Mouse (Mus musculus): ENCODE results near the gene Itsn1. TPM values are rescaled to one million over a fixed set of nuclear protein-coding genes. Genes with fewer than 3 reads are reported as not detected.

Gene Itsn1
- polyA plus RNA-seq, 1 experiment from 2014 or later, result 32.5 TPM

DNA sequence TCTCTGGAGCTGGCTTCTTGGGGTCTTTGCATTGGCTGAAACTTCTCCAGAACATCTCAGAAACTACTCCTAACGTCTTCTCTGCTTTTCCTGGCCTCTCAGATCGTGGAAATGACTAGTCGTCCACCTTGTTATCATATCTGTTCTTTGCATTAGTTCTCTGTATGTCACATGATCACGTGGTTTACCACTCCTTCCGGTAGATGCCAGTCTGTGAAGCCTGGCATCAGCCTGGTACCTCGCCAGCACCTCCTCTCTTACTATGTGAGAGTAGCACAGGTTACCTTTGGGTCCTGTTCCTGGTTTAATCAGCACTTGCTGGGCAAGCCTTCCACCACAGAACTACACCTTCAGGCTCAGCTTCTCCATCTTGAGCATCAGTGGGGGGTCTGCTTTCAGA is 25.9 kb downstream of the Itsn1 start:
- WGBS, result 92% methylated on average over 6 of the region's 6 CpGs
- H3K9ac ChIP-seq (ENCODE audit: low read length), result no peak overlapping the region
- no peaks in the 10 kb centered on the region for H3K4me1 ChIP-seq (ENCODE audit: control insufficient read depth, insufficient read depth, low read length)

GRCm38 (mm10) chr16:91761202-91761601 is 32.1 kb downstream of the Itsn1 start:
- ATAC-seq (ENCODE audit: insufficient number of reproducible peaks, low FRiP score, low TSS enrichment, low read depth) (no peak), DNase-seq (ENCODE audit: low spot score) (no peak)
- 95% methylated on average over 9 of the region's 9 CpGs for WGBS
- H3K9me3 ChIP-seq (ENCODE audit: control insufficient read depth, low read length), result no peaks in the 10 kb centered on the region
- H3K9ac ChIP-seq (ENCODE audit: low read length), result no peak overlapping the region
- no peak overlapping the region for H3K27ac ChIP-seq (replicated peaks; ENCODE audit: low read depth, low read length)
- no peaks in the 10 kb centered on the region for H3K27me3 ChIP-seq (ENCODE audit: control insufficient read depth, insufficient read depth, low read length)
- H3K36me3 ChIP-seq (ENCODE audit: control insufficient read depth, insufficient read depth, low read length), result no peaks in the 10 kb centered on the region
- H3K4me3 ChIP-seq (ENCODE audit: low read depth, low read length), result no peak overlapping the region
- no peaks in the 10 kb centered on the region for H3K4me1 ChIP-seq (ENCODE audit: control insufficient read depth, insufficient read depth, low read length)
- no peak overlapping the region for H3K4me2 ChIP-seq (ENCODE audit: low read depth, severe bottlenecking)

More for the DNA sequence above, 25.9 kb downstream of the Itsn1 start:
- Histone ChIP-seq H3K27me3 (ENCODE audit: control insufficient read depth, insufficient read depth, low read length) (no peaks in the 10 kb centered on the region), H3K36me3 (ENCODE audit: control insufficient read depth, insufficient read depth, low read length) (no peaks in the 10 kb centered on the region), H3K4me2 (ENCODE audit: low read depth, severe bottlenecking) (no peak overlapping the region), H3K4me3 (ENCODE audit: low read depth, low read length) (no peak overlapping the region), H3K27ac (replicated peaks; ENCODE audit: low read depth, low read length) (no peak overlapping the region), H3K9me3 (ENCODE audit: control insufficient read depth, low read length) (no peaks in the 10 kb centered on the region)
- DNase-seq (ENCODE audit: low spot score) (no peak), ATAC-seq (ENCODE audit: insufficient number of reproducible peaks, low FRiP score, low TSS enrichment, low read depth) (no peak)

GRCm38 (mm10) chr16:91761761-91762160 is 32.7 kb downstream of the Itsn1 start:
- DNase-seq (ENCODE audit: low spot score) (no peak), ATAC-seq (ENCODE audit: insufficient number of reproducible peaks, low FRiP score, low TSS enrichment, low read depth) (no peak)
- Histone ChIP-seq H3K9ac (ENCODE audit: low read length) (no peak overlapping the region), H3K4me3 (ENCODE audit: low read depth, low read length) (no peak overlapping the region), H3K4me2 (ENCODE audit: low read depth, severe bottlenecking) (no peak overlapping the region), H3K4me1 (ENCODE audit: control insufficient read depth, insufficient read depth, low read length) (no peaks in the 10 kb centered on the region), H3K27me3 (ENCODE audit: control insufficient read depth, insufficient read depth, low read length) (no peaks in the 10 kb centered on the region), H3K27ac (replicated peaks; ENCODE audit: low read depth, low read length) (no peak overlapping the region), H3K9me3 (ENCODE audit: control insufficient read depth, low read length) (no peaks in the 10 kb centered on the region), H3K36me3 (ENCODE audit: control insufficient read depth, insufficient read depth, low read length) (no peaks in the 10 kb centered on the region)
- 93% methylated on average over 3 of the region's 3 CpGs for WGBS

GRCm38 (mm10) chr16:91762476-91762875 is 33.4 kb downstream of the Itsn1 start:
- H3K36me3 ChIP-seq (ENCODE audit: control insufficient read depth, insufficient read depth, low read length), result no peaks in the 10 kb centered on the region
- no peaks in the 10 kb centered on the region for H3K4me1 ChIP-seq (ENCODE audit: control insufficient read depth, insufficient read depth, low read length)
- WGBS, result 80% methylated on average over 7 of the region's 7 CpGs

GRCm38 (mm10) chr16:91763975-91764374 is 34.9 kb downstream of the Itsn1 start:
- no peaks in the 10 kb centered on the region for H3K36me3 ChIP-seq (ENCODE audit: control insufficient read depth, insufficient read depth, low read length)
- no peak overlapping the region for H3K4me2 ChIP-seq (ENCODE audit: low read depth, severe bottlenecking)
- H3K9me3 ChIP-seq (ENCODE audit: control insufficient read depth, low read length), result no peaks in the 10 kb centered on the region
- WGBS, result 67% methylated on average over 6 of the region's 6 CpGs
- no peak overlapping the region for H3K9ac ChIP-seq (ENCODE audit: low read length)
- no peak overlapping the region for H3K4me3 ChIP-seq (ENCODE audit: low read depth, low read length)
- no peaks in the 10 kb centered on the region for H3K27me3 ChIP-seq (ENCODE audit: control insufficient read depth, insufficient read depth, low read length)
- ATAC-seq (ENCODE audit: insufficient number of reproducible peaks, low FRiP score, low TSS enrichment, low read depth) (no peak), DNase-seq (ENCODE audit: low spot score) (no peak)
- H3K4me1 ChIP-seq (ENCODE audit: control insufficient read depth, insufficient read depth, low read length), result no peaks in the 10 kb centered on the region
- no peak overlapping the region for H3K27ac ChIP-seq (replicated peaks; ENCODE audit: low read depth, low read length)

More at GRCm38 (mm10) chr16:91762476-91762875, 33.4 kb downstream of the Itsn1 start:
- no peak overlapping the region for H3K9ac ChIP-seq (ENCODE audit: low read length)
- no peak overlapping the region for H3K4me3 ChIP-seq (ENCODE audit: low read depth, low read length)
- H3K27me3 ChIP-seq (ENCODE audit: control insufficient read depth, insufficient read depth, low read length), result no peaks in the 10 kb centered on the region
- no peak overlapping the region for H3K4me2 ChIP-seq (ENCODE audit: low read depth, severe bottlenecking)
- no peak overlapping the region for H3K27ac ChIP-seq (replicated peaks; ENCODE audit: low read depth, low read length)
- ATAC-seq (ENCODE audit: insufficient number of reproducible peaks, low FRiP score, low TSS enrichment, low read depth) (no peak), DNase-seq (ENCODE audit: low spot score) (no peak)
- no peaks in the 10 kb centered on the region for H3K9me3 ChIP-seq (ENCODE audit: control insufficient read depth, low read length)

GRCm38 (mm10) chr16:91764414-91764813 is 35.3 kb downstream of the Itsn1 start:
- WGBS, result 86% methylated on average over 6 of the region's 6 CpGs
- Histone ChIP-seq H3K9ac (ENCODE audit: low read length) (no peak overlapping the region), H3K27ac (replicated peaks; ENCODE audit: low read depth, low read length) (no peak overlapping the region), H3K36me3 (ENCODE audit: control insufficient read depth, insufficient read depth, low read length) (no peaks in the 10 kb centered on the region), H3K4me2 (ENCODE audit: low read depth, severe bottlenecking) (no peak overlapping the region), H3K27me3 (ENCODE audit: control insufficient read depth, insufficient read depth, low read length) (no peaks in the 10 kb centered on the region), H3K9me3 (ENCODE audit: control insufficient read depth, low read length) (no peaks in the 10 kb centered on the region), H3K4me1 (ENCODE audit: control insufficient read depth, insufficient read depth, low read length) (no peaks in the 10 kb centered on the region), H3K4me3 (ENCODE audit: low read depth, low read length) (no peak overlapping the region)
- DNase-seq (ENCODE audit: low spot score) (no peak), ATAC-seq (ENCODE audit: insufficient number of reproducible peaks, low FRiP score, low TSS enrichment, low read depth) (no peak)

DNA sequence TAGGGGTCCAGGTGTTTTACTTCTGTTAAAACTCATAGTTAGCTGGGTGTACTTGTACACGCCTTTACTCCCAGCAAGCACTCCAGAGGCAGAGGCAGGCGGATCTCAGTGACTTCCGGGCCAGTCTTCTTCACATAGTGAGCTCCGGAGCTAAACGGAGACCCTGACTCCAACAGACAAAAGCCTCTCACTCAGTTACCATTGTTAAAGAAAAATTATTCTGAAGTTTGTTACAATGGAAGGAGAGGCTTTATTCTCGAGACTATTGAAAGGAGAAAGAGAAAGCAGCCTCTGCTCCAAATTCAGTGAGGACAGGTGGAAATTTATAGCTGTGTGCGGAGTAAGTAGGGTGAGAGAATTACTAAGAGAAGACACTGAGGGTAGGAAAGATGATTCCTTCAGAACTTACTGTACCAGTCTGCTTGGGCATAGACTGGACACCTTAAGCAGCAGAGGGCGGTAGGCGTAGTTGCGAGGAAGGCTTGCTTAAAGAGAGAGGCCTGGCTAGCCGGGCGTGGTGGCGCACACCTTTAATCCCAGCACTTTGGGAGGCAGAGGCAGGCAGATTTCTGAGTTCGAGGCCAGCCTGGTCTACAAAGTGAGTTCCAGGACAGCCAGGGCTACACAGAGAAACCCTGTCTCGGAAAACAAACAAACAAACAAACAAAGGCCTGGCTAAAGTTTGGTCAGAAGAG is 36.2 kb downstream of the Itsn1 start:
- H3K4me3 ChIP-seq (ENCODE audit: low read depth, low read length), result no peak overlapping the region
- H3K4me2 ChIP-seq (ENCODE audit: low read depth, severe bottlenecking), result no peak overlapping the region
- H3K9me3 ChIP-seq (ENCODE audit: control insufficient read depth, low read length), result no peaks in the 10 kb centered on the region
- H3K27ac ChIP-seq (replicated peaks; ENCODE audit: low read depth, low read length), result no peak overlapping the region
- DNase-seq (ENCODE audit: low spot score) (no peak), ATAC-seq (ENCODE audit: insufficient number of reproducible peaks, low FRiP score, low TSS enrichment, low read depth) (no peak)
- no peaks in the 10 kb centered on the region for H3K4me1 ChIP-seq (ENCODE audit: control insufficient read depth, insufficient read depth, low read length)
- H3K27me3 ChIP-seq (ENCODE audit: control insufficient read depth, insufficient read depth, low read length), result no peaks in the 10 kb centered on the region
- H3K36me3 ChIP-seq (ENCODE audit: control insufficient read depth, insufficient read depth, low read length), result no peaks in the 10 kb centered on the region
- 91% methylated on average over 15 of the region's 15 CpGs for WGBS
- H3K9ac ChIP-seq (ENCODE audit: low read length), result no peak overlapping the region

DNA sequence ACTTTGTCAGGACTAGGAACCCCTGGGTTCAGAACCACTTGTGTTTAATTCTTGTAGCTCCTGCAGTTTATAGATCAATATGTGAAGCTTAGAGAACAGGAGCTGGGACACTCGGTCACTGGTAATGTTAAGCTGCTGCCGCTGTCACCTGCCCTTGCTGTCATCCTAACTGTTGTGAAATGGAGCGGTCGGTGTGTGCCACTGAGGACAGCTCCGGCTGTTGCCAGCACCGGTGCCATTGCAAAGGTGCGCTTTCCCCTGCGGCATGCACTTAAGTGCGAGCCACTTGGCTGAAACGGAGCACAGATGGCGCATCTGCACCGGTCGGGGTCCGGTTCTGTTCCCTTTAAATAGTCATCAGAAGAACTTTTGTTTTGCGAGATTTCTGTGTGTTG is 36.7 kb downstream of the Itsn1 start:
- WGBS, result 91% methylated on average over 15 of the region's 15 CpGs
- H3K27me3 ChIP-seq (ENCODE audit: control insufficient read depth, insufficient read depth, low read length), result no peaks in the 10 kb centered on the region
- no peaks in the 10 kb centered on the region for H3K9me3 ChIP-seq (ENCODE audit: control insufficient read depth, low read length)
- ATAC-seq (ENCODE audit: insufficient number of reproducible peaks, low FRiP score, low TSS enrichment, low read depth) (no peak), DNase-seq (ENCODE audit: low spot score) (no peak)
- H3K9ac ChIP-seq (ENCODE audit: low read length), result no peak overlapping the region
- H3K4me1 ChIP-seq (ENCODE audit: control insufficient read depth, insufficient read depth, low read length), result no peaks in the 10 kb centered on the region
- no peaks in the 10 kb centered on the region for H3K36me3 ChIP-seq (ENCODE audit: control insufficient read depth, insufficient read depth, low read length)
- H3K4me2 ChIP-seq (ENCODE audit: low read depth, severe bottlenecking), result no peak overlapping the region
- H3K27ac ChIP-seq (replicated peaks; ENCODE audit: low read depth, low read length), result no peak overlapping the region
- no peak overlapping the region for H3K4me3 ChIP-seq (ENCODE audit: low read depth, low read length)

DNA sequence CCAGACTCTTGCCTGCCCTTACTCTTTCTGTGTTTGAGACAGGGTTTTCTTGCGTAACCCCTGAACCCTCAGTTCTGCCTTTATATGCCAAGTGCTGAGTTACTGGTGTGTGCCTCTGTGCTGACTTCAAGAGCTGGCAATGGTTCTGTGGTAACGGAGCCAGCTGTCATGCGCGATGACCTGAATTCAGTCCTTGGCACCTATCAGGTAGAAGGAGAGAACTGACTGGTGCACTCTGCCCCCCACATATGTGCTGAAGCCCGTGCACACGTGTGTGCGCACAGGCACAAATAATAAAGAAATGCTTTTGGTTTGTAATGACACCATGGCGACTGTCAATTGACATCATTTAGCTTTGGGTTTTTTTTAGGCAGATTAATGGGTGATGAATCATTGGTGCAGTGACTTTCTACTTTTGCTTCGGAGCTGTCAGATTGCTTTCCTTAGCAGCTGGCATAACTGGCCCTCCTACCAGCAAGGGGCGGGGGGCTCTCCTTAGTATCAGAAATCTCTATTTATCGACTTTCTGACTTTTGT is 38.2 kb downstream of the Itsn1 start:
- no peaks in the 10 kb centered on the region for H3K36me3 ChIP-seq (ENCODE audit: control insufficient read depth, insufficient read depth, low read length)
- H3K4me3 ChIP-seq (ENCODE audit: low read depth, low read length), result no peak overlapping the region
- no peaks in the 10 kb centered on the region for H3K9me3 ChIP-seq (ENCODE audit: control insufficient read depth, low read length)
- H3K4me1 ChIP-seq (ENCODE audit: control insufficient read depth, insufficient read depth, low read length), result no peaks in the 10 kb centered on the region
- no peak overlapping the region for H3K27ac ChIP-seq (replicated peaks; ENCODE audit: low read depth, low read length)
- DNase-seq (ENCODE audit: low spot score) (no peak), ATAC-seq (ENCODE audit: insufficient number of reproducible peaks, low FRiP score, low TSS enrichment, low read depth) (no peak)
- no peaks in the 10 kb centered on the region for H3K27me3 ChIP-seq (ENCODE audit: control insufficient read depth, insufficient read depth, low read length)
- 92% methylated on average over 11 of the region's 11 CpGs for WGBS
- no peak overlapping the region for H3K4me2 ChIP-seq (ENCODE audit: low read depth, severe bottlenecking)
- no peak overlapping the region for H3K9ac ChIP-seq (ENCODE audit: low read length)
